Mouse (Mus musculus) retina, postnatal 1 day (tissue): ENCODE measurements around the gene Src.

Experiments used
- DNase-seq: peaks from one replicate; pipeline ENCODE4 v3.0.0-alpha.2; 2012

Src gene

DNA sequence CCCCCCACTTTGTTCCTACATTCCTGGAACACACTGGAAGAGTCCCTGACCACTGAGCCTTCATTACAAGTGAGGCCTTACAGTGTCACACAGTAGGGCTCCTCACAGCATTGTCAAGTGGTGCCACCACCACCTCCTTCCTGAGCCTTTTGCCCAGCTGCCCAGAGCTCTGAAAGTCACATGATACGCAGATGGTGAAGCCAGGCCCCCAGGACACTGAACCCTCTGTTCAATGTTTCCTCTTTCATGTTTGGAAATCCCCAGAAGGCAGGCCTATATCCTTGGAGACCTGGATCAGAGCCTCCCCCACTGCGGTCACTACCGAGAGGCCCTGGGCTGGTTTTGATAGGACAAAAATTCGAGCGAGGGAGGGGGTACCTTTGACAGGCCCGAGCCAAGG is 1.0 kb upstream of the Src start:
- DNase-seq, result peak; percentile 53

DNA sequence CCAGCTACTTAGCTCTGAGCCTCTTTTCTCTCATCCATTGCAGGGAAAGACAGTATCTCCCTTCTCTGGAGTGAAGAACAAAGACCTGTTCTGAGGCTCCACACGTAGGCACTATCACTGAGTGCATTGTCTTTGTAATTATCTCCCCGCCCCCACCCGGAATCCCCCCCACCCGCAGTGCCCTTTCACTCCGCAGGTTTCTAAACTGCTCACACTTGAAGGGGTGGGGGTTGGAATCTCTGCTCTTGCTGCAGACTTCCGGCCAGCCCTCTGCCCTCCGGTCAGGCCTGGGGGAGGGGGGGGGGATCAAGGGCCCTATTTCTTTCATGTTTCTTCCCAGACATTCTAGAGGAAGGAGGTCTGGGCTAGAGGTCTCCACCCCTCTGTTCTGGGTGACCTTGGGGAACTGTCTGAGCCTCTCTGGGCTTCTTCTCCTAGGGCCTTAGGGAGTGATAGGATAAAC is 396 bp downstream of the Src start:
- DNase-seq, result peak; percentile 77

DNA sequence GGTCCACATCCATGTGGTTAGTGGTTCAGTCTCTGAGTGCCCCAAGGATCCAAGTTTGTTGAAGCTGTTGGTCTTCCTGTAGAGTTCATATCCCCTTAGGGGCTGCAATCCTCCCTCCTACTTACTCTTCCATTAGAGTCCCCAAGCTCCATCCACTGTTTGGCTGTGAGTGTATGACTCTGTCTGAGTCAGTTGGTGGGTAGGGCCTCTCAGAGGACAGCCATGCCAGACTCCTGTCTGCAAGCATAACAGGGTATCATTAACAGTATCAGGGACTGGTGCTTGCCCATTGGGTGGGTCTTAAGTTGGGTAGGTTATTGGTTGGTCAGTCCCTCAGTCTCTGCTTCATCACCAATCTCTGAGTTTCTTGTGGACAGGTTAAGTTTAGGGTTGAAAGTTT is 1.3 kb downstream of the Src start:
- DNase-seq, result no peak

DNA sequence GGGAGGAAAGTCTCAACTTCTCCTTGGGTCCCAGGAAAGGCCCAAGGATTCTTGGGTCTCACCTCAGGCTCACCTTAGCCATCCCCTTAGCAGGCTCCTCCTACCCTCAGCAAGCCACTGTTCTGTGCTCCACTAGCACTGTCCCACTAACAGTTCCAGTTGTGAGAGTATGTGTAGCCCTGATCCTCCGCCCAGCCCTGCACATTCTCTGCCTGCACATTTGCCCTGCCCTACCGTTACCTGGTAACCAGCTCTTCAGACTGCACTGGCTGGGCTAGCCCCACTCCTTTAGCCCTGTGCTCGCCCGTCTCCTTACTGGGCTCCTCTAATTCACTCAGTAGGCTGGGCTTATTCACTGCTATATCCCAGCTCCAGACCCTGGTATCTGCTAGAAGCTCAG is 2.2 kb downstream of the Src start:
- DNase-seq, result no peak

- DNase-seq, result no peak
Observed at GRCm38 (mm10) chr2:157422062-157422655, 3.9 kb downstream of the Src start.

DNA sequence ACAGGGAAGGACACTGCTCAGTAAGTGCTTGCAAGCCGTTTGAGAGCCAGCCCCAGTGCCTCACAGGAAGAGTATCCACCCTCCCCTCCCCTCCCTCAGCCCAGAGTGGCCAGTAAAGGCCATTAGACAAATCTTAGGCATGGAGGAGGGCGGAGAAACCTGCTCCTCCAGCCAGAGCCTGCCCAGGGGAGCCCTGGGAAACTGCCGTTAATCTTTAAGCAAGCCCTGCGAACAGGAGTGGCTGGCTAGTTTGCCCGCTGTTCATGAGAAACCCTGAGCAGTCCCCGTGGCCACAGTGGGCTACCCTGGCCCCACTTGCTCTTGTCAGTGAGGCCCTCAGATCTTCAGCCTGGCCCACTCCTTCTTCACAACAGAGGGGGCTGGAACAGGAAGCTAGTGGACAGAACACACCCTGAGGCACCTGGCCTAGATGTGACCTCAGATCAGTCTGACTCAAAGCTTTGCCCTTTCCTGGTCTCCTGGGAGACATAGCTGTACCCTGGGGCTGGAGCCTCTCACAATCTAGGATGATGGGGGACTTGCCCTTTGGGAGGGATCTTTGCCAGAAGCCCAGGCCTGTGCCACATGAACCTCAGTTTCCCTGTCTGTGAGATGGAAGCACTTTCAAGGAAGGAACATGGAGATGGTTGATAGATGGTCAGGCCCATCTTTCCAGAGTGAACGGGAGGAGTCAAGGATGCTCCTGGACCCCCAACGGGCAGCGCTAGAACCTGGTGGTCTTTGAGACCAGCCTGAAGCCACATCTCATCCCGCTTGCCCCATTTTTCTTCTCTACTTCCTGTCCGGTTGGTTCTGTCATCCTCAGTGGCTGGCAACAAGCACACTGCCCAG is 4.8 kb downstream of the Src start:
- DNase-seq, result peak; percentile 60

DNA sequence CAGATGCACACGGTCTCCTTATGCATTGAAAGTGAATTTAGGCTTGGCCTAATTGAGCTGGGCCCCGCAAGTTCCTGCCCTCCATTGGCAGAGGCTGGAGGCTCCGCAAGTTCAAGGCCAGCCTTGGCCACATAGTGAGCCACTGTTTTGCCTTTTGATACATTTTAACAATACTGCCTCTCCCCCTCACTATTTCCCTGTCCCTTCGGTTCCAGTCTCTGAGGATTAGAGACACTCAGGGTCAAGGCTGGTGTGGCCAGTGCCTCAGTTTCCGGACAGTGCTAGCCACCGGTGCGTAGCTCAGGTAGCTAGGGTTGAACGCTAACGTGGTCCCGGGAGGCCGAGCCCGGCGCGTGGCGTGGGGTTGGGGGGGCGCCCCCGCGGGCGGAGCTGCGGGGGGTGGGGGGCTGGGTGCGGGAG is 5.5 kb downstream of the Src start:
- peak; percentile 46 for DNase-seq

- DNase-seq, result peak; percentile 52
Observed at GRCm38 (mm10) chr2:157424126-157424903, 6.1 kb downstream of the Src start.

- no peak for DNase-seq
Observed at GRCm38 (mm10) chr2:157424904-157425642, 6.8 kb downstream of the Src start.

DNA sequence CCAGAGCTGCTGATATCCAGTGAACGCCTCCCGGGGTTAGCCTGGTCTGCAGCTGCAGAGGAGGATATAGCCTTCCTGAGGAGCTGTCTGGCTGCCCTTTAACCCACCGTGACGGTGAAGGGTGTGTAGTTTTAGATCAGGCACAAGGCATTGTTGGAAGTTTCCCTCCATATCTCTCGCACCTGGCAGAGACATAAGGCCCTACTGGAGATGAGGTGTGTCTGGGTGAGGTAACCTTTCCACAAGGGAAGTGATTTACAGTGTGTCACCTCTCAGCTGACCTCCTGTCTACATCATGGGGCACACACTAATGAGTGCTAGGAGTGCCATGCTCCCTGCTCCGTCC is 7.4 kb downstream of the Src start:
- DNase-seq, result no peak

- peak; percentile 40 for DNase-seq
Observed at GRCm38 (mm10) chr2:157426171-157426570, 7.9 kb downstream of the Src start.

- no peak for DNase-seq
Observed at GRCm38 (mm10) chr2:157427164-157427563, 8.9 kb downstream of the Src start.

DNA sequence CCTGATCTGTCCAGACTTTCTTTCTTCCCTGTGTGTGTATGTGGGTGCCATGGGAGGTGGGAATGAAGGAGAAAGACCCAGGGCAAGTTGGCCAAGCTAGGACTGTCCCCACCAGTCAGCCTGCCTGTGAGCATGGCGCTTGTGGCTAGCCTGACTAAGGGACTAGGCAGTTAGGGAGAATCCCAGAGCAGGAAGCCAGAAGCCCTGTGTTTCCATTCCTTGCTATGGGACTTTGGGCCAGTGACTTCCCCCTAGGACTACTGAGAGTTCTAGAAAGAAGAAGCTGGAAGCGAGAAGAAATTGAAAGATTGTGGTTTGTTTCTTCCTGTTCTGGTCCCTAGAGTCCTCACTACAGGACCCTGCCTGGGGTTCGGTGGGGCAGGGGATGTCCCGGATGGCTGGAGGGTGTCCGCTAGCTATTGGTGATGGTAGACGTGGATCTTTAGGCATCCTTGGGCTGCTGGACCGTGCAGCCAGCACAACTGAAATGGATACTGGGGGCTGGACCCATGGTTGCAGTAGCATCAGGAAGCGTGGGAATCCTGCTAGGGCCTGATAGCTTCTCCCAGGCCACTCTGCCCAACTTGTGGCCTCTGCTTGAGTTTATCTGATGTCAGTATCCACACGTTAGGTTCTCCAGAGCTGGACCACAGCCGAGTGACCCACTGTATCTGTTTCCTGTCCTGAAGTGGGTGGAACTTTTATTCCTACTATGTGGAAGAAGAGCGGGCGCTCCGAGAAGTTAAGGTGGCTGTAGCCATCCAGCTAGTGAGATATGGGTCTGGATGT is 10.3 kb downstream of the Src start:
- no peak for DNase-seq

GRCm38 (mm10) chr2:157429735-157430134 is 11.5 kb downstream of the Src start:
- no peak for DNase-seq

DNA sequence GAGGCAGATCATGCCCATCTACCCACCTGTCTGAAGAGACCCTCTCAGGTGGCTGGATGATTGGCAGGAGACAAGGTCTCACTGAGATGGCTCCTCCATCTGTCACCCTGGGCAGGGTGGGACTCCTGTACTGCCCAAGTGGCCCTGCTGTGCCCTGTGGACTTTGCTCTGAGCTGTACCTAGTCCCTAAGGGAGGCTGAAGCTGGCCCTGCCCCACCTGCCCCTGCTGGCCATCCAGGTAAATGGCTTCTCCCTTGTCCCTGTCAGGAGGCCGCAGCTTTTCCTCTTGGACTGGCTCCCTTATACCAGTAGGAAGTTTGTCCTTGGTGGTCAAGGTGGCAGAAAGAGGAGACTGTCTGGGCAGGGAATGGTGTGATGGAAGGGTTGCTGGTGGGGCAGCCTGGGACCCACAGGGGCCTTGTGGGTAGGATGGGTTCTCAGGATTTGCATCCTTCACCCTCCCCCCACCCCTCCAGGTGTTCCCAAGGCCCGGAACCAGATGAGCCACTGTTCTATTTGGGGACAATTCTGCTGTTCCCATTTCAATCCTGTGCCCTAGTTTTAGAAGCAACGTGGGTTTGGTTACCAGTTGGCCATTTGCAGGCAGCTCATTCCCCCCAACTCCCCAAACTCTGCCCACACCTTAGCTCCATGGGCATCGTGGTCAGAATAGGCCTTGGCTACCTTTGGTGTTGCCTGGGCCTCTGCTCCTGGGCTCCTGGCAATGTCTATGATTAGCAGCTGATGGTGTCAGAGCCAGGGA is 12.6 kb downstream of the Src start:
- no peak for DNase-seq

GRCm38 (mm10) chr2:157431912-157432311 is 13.7 kb downstream of the Src start:
- peak; percentile 43 for DNase-seq

DNA sequence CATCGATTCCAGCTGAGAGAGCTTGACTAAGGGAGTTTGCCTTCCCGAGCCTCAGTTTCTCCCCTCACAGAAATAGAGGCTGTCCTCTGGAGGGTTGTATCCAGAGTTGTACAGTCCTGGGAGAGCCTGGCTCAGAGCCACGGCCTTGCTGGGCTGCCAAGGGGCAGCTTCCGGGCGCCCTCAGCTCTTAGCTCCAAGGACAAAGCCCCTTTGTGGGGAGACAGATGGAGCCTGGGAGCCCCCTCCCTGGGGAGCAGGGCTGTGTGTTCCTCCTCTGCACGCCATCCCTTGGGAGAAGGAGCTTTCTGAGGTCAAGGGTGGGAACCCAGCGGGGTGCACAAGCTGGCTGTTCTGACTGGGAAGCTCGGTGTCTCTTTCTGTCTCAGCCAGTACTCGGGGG is 14.2 kb downstream of the Src start:
- peak; percentile 90 for DNase-seq

DNA sequence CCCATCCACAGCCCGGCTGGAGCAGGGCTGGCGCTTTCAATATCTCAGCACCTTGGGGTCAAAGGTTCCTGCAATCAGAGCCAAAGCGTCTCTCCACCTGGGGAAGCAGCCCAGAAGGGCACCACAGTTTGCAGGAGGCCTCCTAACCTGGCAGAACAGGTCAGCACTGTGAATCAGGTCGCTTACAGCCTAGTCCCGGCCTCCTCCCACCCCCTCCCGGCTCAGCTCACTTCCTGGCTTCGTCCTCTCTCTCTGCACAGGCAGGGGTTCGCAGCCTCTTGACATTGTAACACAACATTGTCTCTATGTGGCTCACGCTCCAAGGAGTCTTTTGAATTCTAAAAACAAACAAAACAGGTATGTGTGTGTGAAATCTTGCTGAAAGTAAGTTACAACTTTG is 15.8 kb downstream of the Src start:
- no peak for DNase-seq

DNA sequence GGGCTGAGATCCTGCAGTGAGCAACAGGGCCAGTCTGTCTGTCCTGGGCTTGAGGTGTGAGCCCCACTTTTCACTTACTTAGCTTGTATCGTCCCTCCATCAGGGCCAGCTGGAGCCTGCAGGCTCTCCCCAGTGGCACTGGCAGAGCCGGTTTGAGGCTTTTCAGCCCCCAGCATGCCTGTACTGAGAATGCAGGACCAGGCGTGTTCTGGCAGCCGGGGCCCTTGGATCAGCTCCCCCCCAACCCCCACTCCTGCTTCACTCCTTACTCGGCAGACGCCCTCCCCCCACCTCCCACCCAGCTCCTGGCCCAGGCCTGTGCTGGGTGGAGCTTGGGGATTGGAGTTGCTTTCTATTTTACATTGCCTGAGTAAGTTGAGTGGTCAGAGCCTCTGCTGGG is 16.3 kb downstream of the Src start:
- peak; percentile 56 for DNase-seq

DNA sequence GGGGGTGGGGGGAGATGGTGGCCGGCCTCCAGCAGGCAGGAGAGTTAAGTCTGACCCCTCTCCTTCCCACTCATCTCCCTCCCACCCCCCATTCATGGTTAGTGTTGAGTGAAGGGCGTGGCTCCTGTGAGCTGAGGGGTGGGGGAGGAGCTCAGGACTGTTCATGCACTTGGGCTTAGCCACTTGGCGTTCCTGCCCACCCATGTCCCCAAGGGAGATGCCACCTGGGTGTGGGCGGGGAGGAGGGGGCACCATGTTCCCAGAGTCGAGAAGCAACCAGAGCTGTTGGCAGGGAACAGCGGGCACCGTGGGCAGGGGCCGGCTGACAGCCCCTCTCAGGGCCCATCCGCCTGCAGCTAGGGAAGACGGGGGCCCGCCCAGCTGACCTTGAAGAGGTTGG is 18.3 kb downstream of the Src start:
- DNase-seq, result no peak

GRCm38 (mm10) chr2:157437123-157437522 is 18.9 kb downstream of the Src start:
- no peak for DNase-seq
